Mouse (Mus musculus) adrenal gland, postnatal 25 days (tissue): ENCODE measurements at regions not wholly inside any gene's neighbourhood (a gene's known extent, or its start where the extent isn't known, plus 50 kb on each side); places are given as distances from the start of the nearest gene placed in this dataset.

Experiments
- DNase-seq: peaks from one replicate; pipeline ENCODE4 v3.0.0; 2021; ENCODE audit warnings: mixed read lengths

- DNase-seq, result no peak
Observed at GRCm38 (mm10) chr9:120864410-120864809, 64.6 kb upstream of the Ctnnb1 start.

- DNase-seq, result no peak
Observed at GRCm38 (mm10) chr9:120866251-120866650, 62.8 kb upstream of the Ctnnb1 start.

DNA sequence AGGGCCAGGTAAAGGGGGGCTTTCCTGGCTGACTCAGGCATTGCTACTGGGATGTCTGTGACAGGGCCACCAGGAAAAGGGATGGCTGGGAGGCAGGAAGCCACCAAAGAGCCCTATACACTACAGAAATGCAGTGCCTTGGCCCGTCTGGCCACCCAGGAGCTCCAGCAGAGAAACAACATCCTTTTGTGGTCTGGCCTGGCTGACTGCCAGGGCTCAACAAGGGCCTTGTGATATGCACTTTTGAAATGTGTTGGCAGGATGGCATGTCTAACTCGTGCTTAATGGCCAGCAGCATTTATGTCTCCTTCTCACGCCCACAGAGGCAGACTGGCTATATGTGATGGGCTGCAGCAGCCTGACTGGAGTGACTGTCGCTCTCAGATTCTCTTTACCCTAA is 62.3 kb upstream of the Ctnnb1 start:
- peak; percentile 34 for DNase-seq

- no peak for DNase-seq
Observed at GRCm38 (mm10) chr9:120867861-120868260, 61.2 kb upstream of the Ctnnb1 start.

DNA sequence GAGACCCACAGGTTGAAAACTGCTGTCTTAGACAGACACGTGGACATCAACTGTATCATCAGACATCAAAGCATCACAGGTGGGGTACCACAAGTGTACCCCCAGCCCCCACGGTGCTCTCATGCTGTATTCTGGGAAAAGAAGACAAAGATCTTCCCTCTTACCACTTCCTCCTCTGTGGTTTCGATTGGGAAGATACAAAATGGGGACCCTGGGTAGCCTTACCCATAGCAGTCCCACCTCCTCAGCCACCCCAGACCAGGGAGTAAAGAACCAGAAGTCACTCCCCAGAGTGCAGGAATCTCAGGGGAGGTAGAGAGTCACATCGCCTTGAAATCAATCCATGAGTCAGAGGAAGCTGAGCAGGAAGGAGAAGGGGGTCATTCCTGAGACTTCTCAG is 60.7 kb upstream of the Ctnnb1 start:
- no peak for DNase-seq

- DNase-seq, result no peak
Observed at GRCm38 (mm10) chr9:120869432-120870081, 59.5 kb upstream of the Ctnnb1 start.

- DNase-seq, result no peak
Observed at GRCm38 (mm10) chr9:120873293-120873692, 55.7 kb upstream of the Ctnnb1 start.

DNA sequence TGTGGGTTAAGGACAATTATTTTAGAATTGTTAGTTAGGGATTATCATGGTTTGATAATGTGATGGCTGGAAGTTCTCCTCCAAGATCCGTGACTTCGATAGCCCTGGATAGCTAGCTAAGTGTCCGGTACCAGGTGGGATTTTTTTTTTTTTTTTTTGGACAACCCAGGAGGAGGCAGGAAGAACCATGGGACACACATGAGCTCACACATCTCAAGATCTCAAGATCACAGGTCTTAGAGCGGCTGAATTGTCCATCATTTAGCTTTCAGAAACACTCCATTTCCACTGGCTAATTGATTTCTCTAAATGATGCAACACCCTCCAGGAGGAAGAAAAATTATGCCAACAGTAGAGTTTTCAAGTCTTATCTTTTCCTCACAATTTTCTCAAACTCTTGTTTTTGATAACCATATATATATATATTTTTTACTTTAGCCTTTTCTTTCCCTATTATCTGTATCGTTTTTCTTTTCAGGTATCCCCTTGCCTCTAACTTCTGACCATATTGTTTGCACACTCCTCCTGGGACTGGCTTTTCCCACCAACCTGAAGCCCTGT is 54.5 kb upstream of the Ctnnb1 start:
- DNase-seq, result no peak

- DNase-seq, result no peak
Observed at GRCm38 (mm10) chr9:120877101-120877500, 51.9 kb upstream of the Ctnnb1 start.
